Mouse (Mus musculus): Measurements from ENCODE around the gene Raf1. TPM values are rescaled to one million over a fixed set of nuclear protein-coding genes. Genes with fewer than 3 reads are reported as not detected.

Raf1 gene
- polyA plus RNA-seq, 2 experiments: 120 to 176 TPM

DNA sequence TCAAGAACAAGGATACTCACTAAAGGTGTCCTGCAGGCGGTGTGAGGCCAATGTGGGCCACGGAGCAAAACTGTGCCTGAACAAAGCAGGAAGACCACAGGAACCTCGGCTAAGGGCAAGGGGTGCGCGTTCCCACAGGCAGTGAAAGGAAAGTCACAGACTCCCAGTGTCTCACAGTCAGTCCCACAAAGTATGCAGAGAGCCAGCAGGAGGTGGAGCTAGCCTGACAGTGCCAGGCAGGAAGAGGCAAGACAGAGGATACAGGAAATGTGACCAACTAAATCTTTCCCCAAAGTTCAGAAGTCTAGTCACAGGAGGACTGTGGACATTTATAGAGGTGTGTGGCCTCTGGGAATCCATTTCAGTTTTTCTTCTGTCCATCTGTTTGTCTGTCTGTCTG is 26.5 kb upstream of the Raf1 start:
- ATAC-seq (ENCODE audit: low FRiP score, low read depth) (no peak), DNase-seq (ENCODE audit: low spot score) (no peak)
- TF ChIP-seq POLR2A (IDR thresholded peaks at IDR 0.05; ENCODE audit: borderline replicate concordance, extremely low read depth, insufficient read depth, insufficient read length): no peak
- Histone ChIP-seq H3K4me2 (replicated peaks; ENCODE audit: low read depth, low read length, severe bottlenecking) (no peak overlapping the region), H3K9ac (ENCODE audit: low read depth, low read length, severe bottlenecking) (no peak overlapping the region), H3K27ac (replicated peaks; ENCODE audit: low read depth, low read length) (no peak overlapping the region), H3K27me3 (ENCODE audit: control insufficient read depth, insufficient read depth, low read length) (no peaks in the 10 kb centered on the region), H3K4me1 (ENCODE audit: control insufficient read depth, insufficient read depth, low read length) (no peaks in the 10 kb centered on the region; the same call in 1 of the 2 replicates), H3K36me3 (ENCODE audit: control insufficient read depth, insufficient read depth, low read length) (no peaks in the 10 kb centered on the region), H3K9me3 (ENCODE audit: control insufficient read depth, low read length) (no peaks in the 10 kb centered on the region), H3K4me3 (replicated peaks; ENCODE audit: low read length) (no peak overlapping the region)
- 83% methylated on average over 5 of the region's 5 CpGs for WGBS

DNA sequence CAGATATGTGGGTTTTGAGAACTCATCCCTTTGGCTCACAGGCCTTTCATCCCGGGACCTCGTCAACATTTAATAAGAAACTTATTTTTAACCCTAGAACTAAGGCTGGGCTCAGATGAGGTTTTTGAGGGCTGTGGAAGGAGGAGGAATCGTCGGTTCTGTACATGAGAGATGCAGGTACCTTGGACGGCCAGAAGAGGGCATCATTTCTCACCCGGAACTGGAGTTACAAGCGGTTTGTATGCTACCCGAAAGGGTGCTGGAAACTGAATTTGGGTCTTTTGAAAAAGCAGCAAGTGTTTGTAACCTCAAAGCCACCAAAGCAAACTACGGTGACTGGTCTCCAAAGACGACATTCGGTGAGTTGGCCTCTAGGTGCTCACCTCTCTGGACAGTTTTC is 24.9 kb upstream of the Raf1 start:
- Histone ChIP-seq H3K4me1 (ENCODE audit: control insufficient read depth, insufficient read depth, low read length) (no peaks in the 10 kb centered on the region; the same call in 1 of the 2 replicates), H3K9me3 (ENCODE audit: control insufficient read depth, low read length) (no peaks in the 10 kb centered on the region), H3K36me3 (ENCODE audit: control insufficient read depth, insufficient read depth, low read length) (no peaks in the 10 kb centered on the region), H3K4me2 (replicated peaks; ENCODE audit: low read depth, low read length, severe bottlenecking) (no peak overlapping the region), H3K9ac (ENCODE audit: low read depth, low read length, severe bottlenecking) (no peak overlapping the region), H3K27me3 (ENCODE audit: control insufficient read depth, insufficient read depth, low read length) (no peaks in the 10 kb centered on the region), H3K27ac (replicated peaks; ENCODE audit: low read depth, low read length) (no peak overlapping the region), H3K4me3 (replicated peaks; ENCODE audit: low read length) (no peak overlapping the region)
- 60% methylated on average over 11 of the region's 11 CpGs for WGBS
- TF ChIP-seq POLR2A (IDR thresholded peaks at IDR 0.05; ENCODE audit: borderline replicate concordance, extremely low read depth, insufficient read depth, insufficient read length): no peak
- no peak for ATAC-seq (ENCODE audit: low FRiP score, low read depth)
- DNase-seq (ENCODE audit: low spot score): no peak

DNA sequence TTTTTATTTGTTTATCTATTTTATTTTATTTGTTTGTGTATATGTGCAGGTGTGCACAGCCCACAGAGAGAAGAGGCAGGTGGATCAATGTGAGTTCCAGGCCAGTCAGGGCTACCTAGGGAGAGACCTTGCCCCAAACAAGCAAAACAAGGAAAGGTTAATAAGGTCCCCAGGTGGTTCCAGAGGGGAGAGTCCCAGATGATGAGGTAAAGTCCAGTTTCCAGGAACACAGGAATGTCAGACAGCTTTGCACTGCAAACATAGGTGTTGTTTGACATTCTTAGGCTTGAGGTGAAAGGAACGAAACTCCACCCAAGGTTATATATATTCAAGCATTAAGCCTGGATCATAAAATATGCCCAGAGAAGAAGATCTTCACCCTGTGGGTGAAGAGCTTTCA is 24.3 kb upstream of the Raf1 start:
- H3K9ac ChIP-seq (ENCODE audit: low read depth, low read length, severe bottlenecking): no peak overlapping the region
- DNase-seq (ENCODE audit: low spot score) (no peak), ATAC-seq (ENCODE audit: low FRiP score, low read depth) (no peak)
- H3K27me3 ChIP-seq (ENCODE audit: control insufficient read depth, insufficient read depth, low read length): no peaks in the 10 kb centered on the region
- H3K36me3 ChIP-seq (ENCODE audit: control insufficient read depth, insufficient read depth, low read length): no peaks in the 10 kb centered on the region
- H3K4me1 ChIP-seq (ENCODE audit: control insufficient read depth, insufficient read depth, low read length): no peaks in the 10 kb centered on the region; the same call in 1 of the 2 replicates
- no peak overlapping the region for H3K27ac ChIP-seq (replicated peaks; ENCODE audit: low read depth, low read length)
- no peak overlapping the region for H3K4me2 ChIP-seq (replicated peaks; ENCODE audit: low read depth, low read length, severe bottlenecking)
- no peak overlapping the region for H3K4me3 ChIP-seq (replicated peaks; ENCODE audit: low read length)
- no peak for TF ChIP-seq POLR2A (IDR thresholded peaks at IDR 0.05; ENCODE audit: borderline replicate concordance, extremely low read depth, insufficient read depth, insufficient read length)
- no peaks in the 10 kb centered on the region for H3K9me3 ChIP-seq (ENCODE audit: control insufficient read depth, low read length)
- WGBS: 96% methylated on average over 1 of the region's 1 CpGs

DNA sequence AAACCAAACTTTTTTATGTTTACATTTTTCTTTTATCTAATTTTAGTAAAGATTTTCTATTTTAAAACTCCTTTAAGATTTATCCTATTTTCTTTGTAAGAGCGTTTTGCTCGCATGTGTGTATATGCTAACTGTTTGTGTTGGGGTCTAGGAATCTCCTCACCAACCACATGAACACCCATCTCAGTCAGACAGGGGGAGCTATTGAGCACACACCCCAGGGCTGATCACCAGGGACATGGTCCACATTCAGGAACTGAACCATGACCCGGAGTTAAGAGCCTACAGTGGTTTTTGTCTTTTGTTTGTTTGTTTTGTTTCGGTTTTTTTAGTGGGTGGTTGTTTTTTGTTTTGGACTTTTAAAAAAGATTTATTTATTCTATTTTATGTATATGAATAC is 22.3 kb upstream of the Raf1 start:
- Histone ChIP-seq H3K4me1 (ENCODE audit: control insufficient read depth, insufficient read depth, low read length) (peaks cover 6% of the 10 kb centered on the region; the same call in 1 of the 2 replicates), H3K27ac (replicated peaks; ENCODE audit: low read depth, low read length) (no peak overlapping the region), H3K4me2 (replicated peaks; ENCODE audit: low read depth, low read length, severe bottlenecking) (no peak overlapping the region), H3K4me3 (replicated peaks; ENCODE audit: low read length) (no peak overlapping the region), H3K9me3 (ENCODE audit: control insufficient read depth, low read length) (no peaks in the 10 kb centered on the region), H3K36me3 (ENCODE audit: control insufficient read depth, insufficient read depth, low read length) (no peaks in the 10 kb centered on the region), H3K27me3 (ENCODE audit: control insufficient read depth, insufficient read depth, low read length) (no peaks in the 10 kb centered on the region), H3K9ac (ENCODE audit: low read depth, low read length, severe bottlenecking) (no peak overlapping the region)
- no peak for TF ChIP-seq POLR2A (IDR thresholded peaks at IDR 0.05; ENCODE audit: borderline replicate concordance, extremely low read depth, insufficient read depth, insufficient read length)
- DNase-seq (ENCODE audit: low spot score) (no peak), ATAC-seq (ENCODE audit: low FRiP score, low read depth) (no peak)
- 84% methylated on average over 4 of the region's 4 CpGs for WGBS

DNA sequence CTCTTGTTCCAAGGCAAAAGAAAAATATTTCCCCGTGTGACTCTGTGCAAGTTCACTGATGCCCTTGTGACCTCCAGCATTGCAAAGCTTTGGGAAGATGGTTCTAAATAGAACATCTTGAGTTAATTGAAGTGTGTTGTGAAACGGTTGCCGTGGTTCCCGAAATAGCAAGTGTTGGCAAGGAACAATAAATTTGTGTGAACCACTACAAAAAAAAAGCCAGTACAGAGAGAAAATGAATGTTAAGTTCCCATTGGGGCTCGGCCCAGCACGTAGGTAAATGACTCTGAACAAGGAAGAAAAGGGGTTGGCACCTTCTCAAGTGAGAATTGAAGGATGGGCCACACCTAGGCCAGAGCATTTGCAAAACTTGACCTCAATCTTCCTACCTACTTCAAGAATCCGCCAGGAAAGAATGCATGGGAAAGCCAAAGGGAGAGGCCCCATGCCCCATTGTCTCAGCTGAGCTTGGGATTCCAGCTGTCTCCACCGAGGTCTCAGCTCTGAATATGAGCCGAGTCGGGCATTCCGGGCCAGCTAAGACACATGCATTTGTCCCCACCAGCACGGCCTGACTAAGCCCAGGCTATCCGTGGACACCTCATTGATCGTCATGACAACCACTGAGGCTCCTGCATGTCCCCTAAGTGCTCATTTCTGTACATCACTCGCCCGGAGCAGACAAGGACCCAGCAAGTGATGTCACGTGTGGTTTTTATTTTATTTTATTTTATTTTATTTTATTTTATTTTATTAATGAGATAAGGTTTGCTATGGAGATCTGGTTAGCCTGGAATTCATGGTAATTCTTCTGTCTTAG is 21.5 kb upstream of the Raf1 start:
- no peak overlapping the region for H3K4me3 ChIP-seq (replicated peaks; ENCODE audit: low read length)
- DNase-seq (ENCODE audit: low spot score) (no peak), ATAC-seq (ENCODE audit: low FRiP score, low read depth) (no peak)
- TF ChIP-seq POLR2A (IDR thresholded peaks at IDR 0.05; ENCODE audit: borderline replicate concordance, extremely low read depth, insufficient read depth, insufficient read length): no peak
- peaks cover 6% of the 10 kb centered on the region; the same call in 1 of the 2 replicates for H3K4me1 ChIP-seq (ENCODE audit: control insufficient read depth, insufficient read depth, low read length)
- no peak overlapping the region for H3K9ac ChIP-seq (ENCODE audit: low read depth, low read length, severe bottlenecking)
- H3K27me3 ChIP-seq (ENCODE audit: control insufficient read depth, insufficient read depth, low read length): no peaks in the 10 kb centered on the region
- no peaks in the 10 kb centered on the region for H3K36me3 ChIP-seq (ENCODE audit: control insufficient read depth, insufficient read depth, low read length)
- WGBS: 73% methylated on average over 17 of the region's 17 CpGs
- no peak overlapping the region for H3K4me2 ChIP-seq (replicated peaks; ENCODE audit: low read depth, low read length, severe bottlenecking)
- no peaks in the 10 kb centered on the region for H3K9me3 ChIP-seq (ENCODE audit: control insufficient read depth, low read length)
- H3K27ac ChIP-seq (replicated peaks; ENCODE audit: low read depth, low read length): no peak overlapping the region
